Mouse (Mus musculus): ENCODE measurements around the gene Mymx.

GRCm38 (mm10) chr17:45593479-45593878, 8.4 kb downstream of the Mymx start:
- TF ChIP-seq CTCF (IDR thresholded peaks at IDR 0.05) (peak; percentile 27), POLR2A (IDR thresholded peaks at IDR 0.05; ENCODE audit: insufficient read depth, low read depth, low read length) (no peak)
